ENCODE assay signal across 9 mouse cellular contexts in genomic region chr5:38097501-38098093, GRCm38 (mm10). TPM values are rescaled to one million over a fixed set of nuclear protein-coding genes. Genes with fewer than 3 reads are reported as not detected.
DNase-seq lines count a peak whose midpoint lies in the region; ATAC-seq and TF ChIP-seq lines count a peak whose summit lies in the region.
"Had no signal": no experiment of that assay in that cellular context is flagged by ENCODE, and none has a peak within 500 bp of the region (broad histone marks: within the 10 kb centered on the region; RNA-seq: fewer than 3 reads in every experiment).

No protein-coding gene starts in this region.

- ATAC-seq in lung, postnatal 0 days, result no peak
- peak; percentile 63 for ATAC-seq in Patski
- peak; percentile 73 for ATAC-seq in midbrain, embryonic 16.5 days

- TF ChIP-seq EP300 in lung, postnatal 0 days (IDR thresholded peaks at IDR 0.05), result no peak

- peak; percentile 43 for TF ChIP-seq CTCF in gastrocnemius, adult 2 months (IDR thresholded peaks at IDR 0.05)
- TF ChIP-seq CTCF in lung, postnatal 0 days (IDR thresholded peaks at IDR 0.05), result peak; percentile 53
- TF ChIP-seq CTCF in lung, adult 2 months (IDR thresholded peaks at IDR 0.05; ENCODE audit: insufficient read depth, low read length), result no peak
- TF ChIP-seq CTCF in Patski (IDR thresholded peaks at IDR 0.05), result peak; percentile 67

- no peak for DNase-seq in gastrocnemius, adult 2 months
- DNase-seq in gastrocnemius, postnatal 14 days, result no peak
- no peak for DNase-seq in lung, postnatal 0 days (ENCODE audit: low spot score)
- DNase-seq in lung, adult 2 months, result no peak
- no peak for DNase-seq in Patski (ENCODE audit: low read depth, low spot score)
- no peak for DNase-seq in left cerebral cortex, postnatal 36 days (ENCODE audit: low spot score in 2 of 2)
- no peak for DNase-seq in right cerebral cortex, postnatal 10 days (ENCODE audit: low spot score in 2 of 2)

- intact Hi-C loops in gastrocnemius, adult 2 months (cut with DNase I), result loop anchor here (2.0 kb wide), 1 partner anchor 99 kb away; no protein-coding TSS in a partner anchor
- intact Hi-C loops in gastrocnemius, postnatal 14 days (cut with DNase I; ENCODE audit: low total_unique reads), result no loop called here
- intact Hi-C loops in left cerebral cortex, postnatal 36 days (cut with DNase I), result loop anchor here (2.0 to 10.0 kb wide), 2 partner anchors 99 to 343 kb away; no protein-coding TSS in a partner anchor

- no peaks in the 10 kb centered on the region for H3K9me3 ChIP-seq in lung, postnatal 0 days (ENCODE audit: low read length)
- H3K9me3 ChIP-seq in midbrain, embryonic 16.5 days (replicated peaks; ENCODE audit: control insufficient read depth, low read length, poor library complexity, severe bottlenecking), result no peaks in the 10 kb centered on the region
- H3K9me3 ChIP-seq: heart, embryonic 15.5 days had no signal

- H3K4me2 ChIP-seq in lung, postnatal 0 days (replicated peaks; ENCODE audit: low read depth, low read length), result no peak overlapping the region
- H3K4me2 ChIP-seq in midbrain, embryonic 16.5 days (ENCODE audit: low read length), result no peak overlapping the region
- H3K4me2 ChIP-seq: heart, embryonic 15.5 days had no signal

- no peaks in the 10 kb centered on the region for H3K27me3 ChIP-seq in lung, postnatal 0 days (replicated peaks; ENCODE audit: insufficient read depth, low read length)
- H3K27me3 ChIP-seq in Patski, result no peaks in the 10 kb centered on the region
- H3K27me3 ChIP-seq in midbrain, embryonic 16.5 days (ENCODE audit: control insufficient read depth, insufficient read depth, low read depth, low read length), result no peaks in the 10 kb centered on the region
- H3K27me3 ChIP-seq: heart, embryonic 15.5 days had no signal

- CTCF ChIA-PET in Patski (lab: Charles Lee), result interaction anchor here (0.5 to 3.3 kb wide), 12 partner anchors 8 to 132 kb away, joined by 3 to 19 read pairs (median 3); no protein-coding TSS in a partner anchor

- 70% methylated on average over 4 of the region's 4 CpGs for WGBS in lung, postnatal 0 days
- 84% methylated on average over 4 of the region's 4 CpGs for WGBS in lung, adult 2 months
- 63% methylated on average over 4 of the region's 4 CpGs for WGBS in midbrain, embryonic 16.5 days

- POLR2A ChIA-PET in Patski (lab: Charles Lee), result interaction anchor here (1.1 kb wide), 1 partner anchor 11 kb away, joined by 3 read pairs; no protein-coding TSS in a partner anchor

- no peak overlapping the region for H3K27ac ChIP-seq in gastrocnemius, adult 2 months
- no peak overlapping the region for H3K27ac ChIP-seq in lung, postnatal 0 days (ENCODE audit: low read length)
- no peak overlapping the region for H3K27ac ChIP-seq in midbrain, embryonic 16.5 days (ENCODE audit: low read length)
- H3K27ac ChIP-seq: heart, embryonic 15.5 days had no signal

- no peak overlapping the region for H3K9ac ChIP-seq in lung, postnatal 0 days (replicated peaks; ENCODE audit: low read depth)
- no peak overlapping the region for H3K9ac ChIP-seq in midbrain, embryonic 16.5 days (ENCODE audit: low read depth, low read length)
- H3K9ac ChIP-seq: heart, embryonic 15.5 days had no signal

- TF ChIP-seq POLR2A in lung, adult 2 months (IDR thresholded peaks at IDR 0.05; ENCODE audit: borderline replicate concordance, extremely low read depth, low read depth, low read length), result no peak

- in situ Hi-C loops in Patski (cut with MboI; ENCODE audit: low pct_unique_long_range_greater_than_20kb), result no loop called here

- H3K4me1 ChIP-seq in lung, postnatal 0 days (ENCODE audit: insufficient read depth, low read depth, low read length), result no peaks in the 10 kb centered on the region
- no peaks in the 10 kb centered on the region for H3K4me1 ChIP-seq in lung, adult 2 months (ENCODE audit: control insufficient read depth, insufficient read depth, low read length)
- H3K4me1 ChIP-seq in midbrain, embryonic 16.5 days (ENCODE audit: control insufficient read depth, insufficient read depth, low read length), result no peaks in the 10 kb centered on the region
- H3K4me1 ChIP-seq: heart, embryonic 15.5 days had no signal

- no peaks in the 10 kb centered on the region for H3K36me3 ChIP-seq in lung, postnatal 0 days (ENCODE audit: insufficient read depth, low read length)
- H3K36me3 ChIP-seq in midbrain, embryonic 16.5 days (ENCODE audit: control insufficient read depth, insufficient read depth, low read length), result no peaks in the 10 kb centered on the region
- H3K36me3 ChIP-seq: heart, embryonic 15.5 days had no signal

- no peak overlapping the region for H3K4me3 ChIP-seq in gastrocnemius, adult 2 months
- H3K4me3 ChIP-seq in lung, postnatal 0 days (ENCODE audit: low read depth, low read length), result no peak overlapping the region
- H3K4me3 ChIP-seq in lung, adult 2 months (replicated peaks; ENCODE audit: extremely low read depth, low read depth, low read length), result no peak overlapping the region
- no peak overlapping the region for H3K4me3 ChIP-seq in midbrain, embryonic 16.5 days (ENCODE audit: low read depth, low read length)
- H3K4me3 ChIP-seq: heart, embryonic 15.5 days had no signal

RNA-seq across cellular contexts. Expression of gene Stx18, which starts 59.1 kb away (rescaled TPM):
- 10 to 100 TPM; 14.3 to 15.1 TPM for total RNA-seq in gastrocnemius, adult 2 months (2021)
- total RNA-seq in gastrocnemius, postnatal 14 days (2021), result 10 to 100 TPM; 14.7 to 16.2 TPM
- 27.9 and 29.1 TPM in 2 replicates for polyA plus RNA-seq in lung, postnatal 0 days (2015; fragmentation: Nextera tagmentation; extraction: Ambion mirVana)
- 15.6 and 17.4 TPM in 2 replicates for polyA plus RNA-seq in lung, adult 2 months (2012; rRNA removed)
- 48.1 TPM for polyA plus RNA-seq in Patski (2021)
- 31.8 and 32.6 TPM in 2 replicates for polyA plus RNA-seq in midbrain, embryonic 16.5 days (2015; fragmentation: Nextera tagmentation; extraction: Ambion mirVana)
- total RNA-seq in left cerebral cortex, postnatal 36 days (2021), result 10 to 100 TPM; 32.5 to 41.2 TPM
